Mouse (Mus musculus) forebrain, postnatal 0 days (tissue): ENCODE measurements around the gene Klhl12. TPM values are rescaled to one million over a fixed set of nuclear protein-coding genes. Genes with fewer than 3 reads are reported as not detected.
"Not testable (repeated sequence)": the region's sequence is repeated elsewhere in the genome, so short reads cannot be mapped to it uniquely, and the experiment has no call there.

Experiments
- ATAC-seq: fragments of 200-750 bp; cut with Nextera tagmentation; 2 replicates; pipeline ENCODE4 v1.8.0; 2017; ENCODE audit warnings: mild to moderate bottlenecking, moderate library complexity
- DNase-seq: peaks from one replicate; pipeline ENCODE4 v3.0.0-alpha.2; 2015
- H3K27ac ChIP-seq: fragments of 300-500 bp; sonication (generic); 2 replicates; pipeline ENCODE4 v1.5.1; 2014; ENCODE audit warnings: low read depth, mild to moderate bottlenecking, antibody characterized with exemption, low read length, moderate library complexity, mixed read lengths
- H3K27me3 ChIP-seq: fragments of 300-500 bp; sonication (generic); 2 replicates; pipeline ENCODE4 v1.6.1; 2014; ENCODE audit warnings: mild to moderate bottlenecking, low read length, mixed read lengths; ENCODE audit not compliant: insufficient read depth
- H3K36me3 ChIP-seq: fragments of 300-500 bp; sonication (generic); 2 replicates; pipeline ENCODE4 v1.6.1; 2014; ENCODE audit warnings: mild to moderate bottlenecking, moderate library complexity; ENCODE audit not compliant: insufficient read depth
- H3K4me1 ChIP-seq: fragments of 300-500 bp; sonication (generic); 2 replicates; pipeline ENCODE4 v1.6.1; 2014; ENCODE audit warnings: antibody characterized with exemption; ENCODE audit not compliant: insufficient read depth
- H3K4me2 ChIP-seq: fragments of 300-500 bp; sonication (generic); 2 replicates; pipeline ENCODE4 v1.6.1; 2014; ENCODE audit warnings: low read depth, mild to moderate bottlenecking, moderate library complexity
- H3K4me3 ChIP-seq: fragments of 300-500 bp; sonication (generic); 2 replicates; pipeline ENCODE4 v1.5.1; 2014; ENCODE audit warnings: low read depth, low read length, mixed read lengths
- H3K9ac ChIP-seq: fragments of 300-500 bp; sonication (generic); 2 replicates; pipeline ENCODE4 v1.6.1; 2014; ENCODE audit warnings: mild to moderate bottlenecking
- H3K9me3 ChIP-seq: fragments of 300-500 bp; sonication (generic); 2 replicates; pipeline ENCODE4 v1.6.1; 2016; ENCODE audit warnings: low read length
- CTCF ChIP-seq: sonication (generic); IDR thresholded peaks from 2 replicates; pipeline ENCODE4 v1.5.1; 2016; ENCODE audit warnings: antibody characterized with exemption, control low read depth, low read depth
- WGBS: fragments of 180-500 bp; shearing (Covaris S2); extraction: QIAGEN DNeasy Blood & Tissue Kit; methylation state at CpG from one replicate; pipeline ENCODE4 v1.1.7; 2014; 5-methylcytosine and 5-hydroxymethylcytosine counted together
- polyA plus RNA-seq: library from polyadenylated mRNA; unstranded; fragments of >200 nt; fragmentation: Nextera tagmentation; extraction: Ambion mirVana; gene quantifications from 2 replicates; pipeline ENCODE4 v1.2.1, GENCODE M21; 2015
- total RNA-seq: library from RNA; depleted of rRNA; stranded (reverse); fragments of >200 nt; gene quantifications from 2 replicates; pipeline ENCODE4 v1.2.3, GENCODE M21; 2014

Gene Klhl12
- total and polyA plus RNA-seq, 2 experiments from 2014 or later = 33.6 to 40.0 TPM

GRCm38 (mm10) chr1:134433473-134433872, 21.9 kb upstream of the Klhl12 start:
- H3K27me3 ChIP-seq = no peaks in the 10 kb centered on the region

GRCm38 (mm10) chr1:134435414-134435813, 19.9 kb upstream of the Klhl12 start:
- Histone ChIP-seq H3K4me3 (no peak overlapping the region), H3K36me3 (peaks cover 27% of the 10 kb centered on the region), H3K27me3 (no peaks in the 10 kb centered on the region), H3K27ac (no peak overlapping the region), H3K4me2 (no peak overlapping the region), H3K9ac (no peak overlapping the region), H3K9me3 (no peaks in the 10 kb centered on the region), H3K4me1 (no peaks in the 10 kb centered on the region)
- WGBS = 28% methylated on average over 4 of the region's 4 CpGs
- DNase-seq (no peak), ATAC-seq (no peak)
- peak; percentile 45 for TF ChIP-seq CTCF

More at GRCm38 (mm10) chr1:134433473-134433872, 21.9 kb upstream of the Klhl12 start:
- Histone ChIP-seq H3K27ac (no peak overlapping the region), H3K4me3 (no peak overlapping the region), H3K9me3 (no peaks in the 10 kb centered on the region), H3K4me1 (no peaks in the 10 kb centered on the region), H3K36me3 (peaks cover 35% of the 10 kb centered on the region), H3K4me2 (no peak overlapping the region), H3K9ac (no peak overlapping the region)
- TF ChIP-seq CTCF = no peak
- DNase-seq (no peak), ATAC-seq (no peak)
- 95% methylated on average over 4 of the region's 4 CpGs for WGBS

GRCm38 (mm10) chr1:134440437-134440836, 14.9 kb upstream of the Klhl12 start:
- no peak for TF ChIP-seq CTCF
- H3K9me3 ChIP-seq = no peaks in the 10 kb centered on the region
- ATAC-seq = no peak
- H3K4me2 ChIP-seq = no peak overlapping the region
- H3K4me1 ChIP-seq = no peaks in the 10 kb centered on the region
- DNase-seq = no peak
- 94% methylated on average over 6 of the region's 6 CpGs for WGBS
- H3K4me3 ChIP-seq = no peak overlapping the region
- H3K36me3 ChIP-seq = no peaks in the 10 kb centered on the region
- H3K27ac ChIP-seq = no peak overlapping the region
- H3K27me3 ChIP-seq = no peaks in the 10 kb centered on the region
- no peak overlapping the region for H3K9ac ChIP-seq

GRCm38 (mm10) chr1:134441737-134442136, 13.6 kb upstream of the Klhl12 start:
- not testable (repeated sequence) for H3K4me3 ChIP-seq, H3K9me3 ChIP-seq, H3K4me1 ChIP-seq, H3K4me2 ChIP-seq, ATAC-seq, H3K27ac ChIP-seq, H3K9ac ChIP-seq, H3K27me3 ChIP-seq, H3K36me3 ChIP-seq, DNase-seq
- WGBS = 88% methylated on average over 7 of the region's 10 CpGs

- no peaks in the 10 kb centered on the region for H3K4me1 ChIP-seq
- DNase-seq (no peak), ATAC-seq (no peak)
- no peaks in the 10 kb centered on the region for H3K36me3 ChIP-seq
- WGBS = 90% methylated on average over 3 of the region's 3 CpGs
- no peak for TF ChIP-seq CTCF
- no peaks in the 10 kb centered on the region for H3K27me3 ChIP-seq
- no peak overlapping the region for H3K4me2 ChIP-seq
- H3K9me3 ChIP-seq = no peaks in the 10 kb centered on the region
- no peak overlapping the region for H3K4me3 ChIP-seq
- no peak overlapping the region for H3K9ac ChIP-seq
- no peak overlapping the region for H3K27ac ChIP-seq
Observed at GRCm38 (mm10) chr1:134442394-134442793, 12.9 kb upstream of the Klhl12 start.

GRCm38 (mm10) chr1:134443288-134443687, 12.0 kb upstream of the Klhl12 start:
- not testable (repeated sequence) for H3K4me2 ChIP-seq, H3K4me1 ChIP-seq, DNase-seq, H3K9ac ChIP-seq, H3K27me3 ChIP-seq, H3K27ac ChIP-seq, H3K4me3 ChIP-seq, H3K9me3 ChIP-seq, ATAC-seq, H3K36me3 ChIP-seq
- 77% methylated on average over 1 of the region's 1 CpGs for WGBS

- H3K9ac ChIP-seq = no peak overlapping the region
- no peaks in the 10 kb centered on the region for H3K36me3 ChIP-seq
- no peak for DNase-seq
- no peak for ATAC-seq
- H3K4me1 ChIP-seq = no peaks in the 10 kb centered on the region
- H3K4me3 ChIP-seq = no peak overlapping the region
- no peak for TF ChIP-seq CTCF
- H3K9me3 ChIP-seq = no peaks in the 10 kb centered on the region
- 92% methylated on average over 2 of the region's 2 CpGs for WGBS
- H3K27me3 ChIP-seq = no peaks in the 10 kb centered on the region
- no peak overlapping the region for H3K27ac ChIP-seq
- no peak overlapping the region for H3K4me2 ChIP-seq
Observed at GRCm38 (mm10) chr1:134445418-134445817, 9.9 kb upstream of the Klhl12 start.

GRCm38 (mm10) chr1:134448537-134448936, 6.8 kb upstream of the Klhl12 start:
- WGBS = 70% methylated on average over 3 of the region's 3 CpGs
- H3K4me1 ChIP-seq, H3K9me3 ChIP-seq, ATAC-seq, H3K27me3 ChIP-seq, H3K36me3 ChIP-seq, H3K27ac ChIP-seq, H3K4me3 ChIP-seq, H3K9ac ChIP-seq, DNase-seq, H3K4me2 ChIP-seq: not testable (repeated sequence)
